Mouse (Mus musculus) CD4-positive helper T cell, adult 2 months (primary cell): ENCODE results near the gene Aire.
A peak's percentile ranks its signal among the peaks of the same experiment; 100 is the strongest.

Source experiments
- DNase-seq: peaks from one replicate; pipeline ENCODE4 v3.0.0-alpha.2; 2012; ENCODE audit warnings: low read depth, missing footprints, low spot score

The Aire gene

DNA sequence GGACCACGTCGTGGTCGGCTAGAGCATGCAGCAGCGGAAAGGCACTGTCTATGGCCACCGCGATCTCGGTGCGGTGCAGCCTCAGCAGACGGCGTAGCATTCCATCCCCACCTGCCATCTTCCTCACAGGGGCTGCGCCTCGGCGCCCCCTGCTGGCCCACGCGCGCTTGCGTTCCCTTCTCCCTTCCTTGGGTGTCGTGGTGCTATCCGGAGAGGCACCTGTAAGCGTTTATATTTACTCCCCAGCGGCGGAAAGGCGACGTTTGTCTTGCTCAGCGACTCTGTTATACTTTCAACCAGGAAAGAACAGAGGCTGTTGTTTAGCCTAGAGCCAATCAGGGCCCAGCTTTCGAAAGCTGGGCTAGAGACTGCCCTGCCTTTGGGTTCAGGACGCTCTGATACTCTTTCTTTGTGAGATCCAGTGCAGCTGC lies at the start of gene Aire:
TSS of gene Aire (minus strand) at position 205 of the 431 bp plus-strand sequence.
- DNase-seq: peak; percentile 84

DNA sequence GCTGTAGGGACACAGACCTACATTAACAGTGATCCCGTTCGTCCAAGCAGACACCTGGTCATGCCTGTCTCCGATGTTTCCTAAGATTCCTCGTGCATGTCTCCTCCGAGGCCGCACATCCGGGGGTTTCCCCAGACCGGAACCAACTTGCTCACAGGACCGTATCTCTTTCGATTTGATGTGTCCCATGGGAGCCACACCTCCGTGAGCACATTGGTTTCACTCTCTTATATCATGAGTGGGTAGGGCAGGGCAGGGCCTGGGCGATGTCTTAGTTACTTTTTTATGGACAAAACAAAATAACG lies 49.3 kb upstream of the Aire start:
- peak; percentile 78 for DNase-seq

- DNase-seq: peak; percentile 50
These were observed 48.7 kb upstream of the Aire start for GRCm38 (mm10) chr10:78091865-78092724.

GRCm38 (mm10) chr10:78090706-78091491 lies 47.5 kb upstream of the Aire start:
- no peak for DNase-seq

DNA sequence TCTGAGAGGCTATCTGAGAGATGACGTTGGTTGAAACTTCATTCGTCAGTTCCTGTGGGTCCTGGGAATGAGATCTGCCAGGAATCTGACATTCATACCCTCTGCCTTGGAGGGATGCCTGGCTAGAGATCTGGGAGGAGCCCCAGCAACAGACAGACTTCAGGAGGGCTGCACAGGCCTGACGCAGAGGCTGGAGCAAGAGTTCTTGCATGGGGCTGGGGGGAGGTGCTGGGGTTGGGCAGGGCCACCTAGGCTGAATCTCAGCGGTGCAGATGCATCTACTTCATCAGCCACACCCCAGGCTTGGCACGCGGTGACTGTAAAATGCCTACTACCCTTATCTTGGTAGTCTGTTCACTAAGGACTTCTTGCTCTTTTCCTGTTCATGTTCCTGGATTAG lies 46.8 kb upstream of the Aire start:
- DNase-seq: no peak

GRCm38 (mm10) chr10:78087101-78087511 lies 43.7 kb upstream of the Aire start:
- DNase-seq: peak; percentile 76

- DNase-seq: peak; percentile 84
These were observed 43.1 kb upstream of the Aire start for GRCm38 (mm10) chr10:78086444-78087061.

GRCm38 (mm10) chr10:78085711-78086110 lies 42.3 kb upstream of the Aire start:
- no peak for DNase-seq

DNA sequence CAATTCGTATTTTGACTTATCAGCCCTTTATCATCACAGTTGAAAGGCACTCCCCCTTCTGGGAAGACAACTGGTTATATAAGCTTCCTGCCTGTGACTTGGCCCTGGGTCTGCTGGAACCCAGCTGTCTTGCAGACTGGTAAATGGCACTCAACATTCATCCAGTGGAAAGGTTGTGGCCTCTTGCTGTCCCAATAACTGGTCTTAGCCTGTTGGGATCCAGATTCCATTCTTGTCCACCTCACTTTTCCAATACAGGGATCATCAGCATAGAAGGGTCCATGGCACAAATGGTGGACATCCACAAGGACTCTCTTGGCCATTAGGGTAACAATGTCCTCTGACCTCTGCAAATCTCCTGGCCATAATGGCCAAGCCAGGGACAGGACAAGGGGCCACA lies 40.7 kb upstream of the Aire start:
- no peak for DNase-seq

DNA sequence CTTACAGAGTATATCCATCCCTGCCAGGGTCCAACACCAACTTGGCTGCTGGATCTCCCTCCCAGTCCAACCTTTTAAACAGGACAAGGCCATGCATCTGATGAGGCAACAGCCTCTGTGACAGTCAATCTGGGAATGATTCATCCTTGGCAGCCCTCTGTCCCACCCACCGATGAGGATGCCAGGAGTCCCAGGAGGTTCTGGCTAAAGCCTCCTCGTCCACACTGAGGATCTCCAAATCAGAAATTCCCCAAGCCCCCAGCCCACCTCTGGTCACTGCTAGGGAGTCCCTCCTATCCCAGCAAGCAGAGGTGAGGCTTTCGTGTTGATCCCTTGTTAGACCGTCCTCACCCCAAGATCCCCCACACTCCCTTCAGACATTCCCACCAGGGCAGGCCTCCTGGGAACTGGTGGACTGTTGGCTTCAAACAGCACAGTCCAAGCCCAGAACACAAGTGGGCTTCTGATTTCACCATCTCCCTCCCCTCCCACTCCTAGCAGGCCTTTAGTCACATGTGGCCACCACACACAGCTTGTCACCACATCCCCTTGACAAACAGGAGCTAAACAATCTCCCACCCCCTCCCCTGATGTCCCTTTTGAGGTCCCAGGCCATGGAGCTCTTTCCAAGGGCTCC lies 36.7 kb upstream of the Aire start:
- no peak for DNase-seq

DNA sequence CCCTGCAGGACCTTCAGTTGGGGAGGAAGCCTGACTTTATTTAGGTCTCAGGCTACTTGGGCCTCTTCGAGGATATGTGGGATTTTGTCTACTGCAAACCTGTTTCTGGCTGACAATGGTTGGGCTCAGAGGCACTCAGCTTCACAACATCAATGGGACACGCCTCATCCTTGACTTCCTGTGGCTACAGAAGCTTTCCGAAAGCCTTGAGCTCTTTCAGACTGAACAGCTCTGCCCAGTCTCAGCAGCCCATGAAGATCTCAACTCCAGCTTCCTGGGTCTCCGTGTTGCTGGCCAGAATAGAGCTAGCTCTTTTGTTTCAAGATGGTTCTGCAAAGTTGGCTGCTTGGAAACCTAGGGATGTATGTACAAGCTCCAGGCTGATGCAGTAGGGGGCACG lies 34.9 kb upstream of the Aire start:
- DNase-seq: peak; percentile 50

DNA sequence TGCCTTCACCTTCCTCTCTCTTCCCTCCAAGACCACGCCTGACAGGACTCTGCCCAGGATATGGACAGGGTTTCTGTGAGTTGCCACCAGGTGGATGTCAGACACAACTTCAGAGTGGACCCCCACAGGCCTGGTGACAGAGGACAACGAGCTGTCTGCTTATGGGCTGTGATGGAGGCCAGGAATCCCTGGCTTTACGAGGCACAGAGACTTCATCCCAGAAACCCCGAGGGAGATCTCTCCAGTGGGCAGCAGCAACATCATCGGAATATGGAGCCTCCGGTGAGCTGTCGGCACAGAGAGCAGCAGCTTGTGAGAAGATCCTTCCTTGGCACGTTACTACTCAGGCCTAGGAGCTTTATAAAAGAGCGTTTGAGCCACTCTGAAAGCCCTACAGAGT lies 34.5 kb upstream of the Aire start:
- DNase-seq: no peak

DNA sequence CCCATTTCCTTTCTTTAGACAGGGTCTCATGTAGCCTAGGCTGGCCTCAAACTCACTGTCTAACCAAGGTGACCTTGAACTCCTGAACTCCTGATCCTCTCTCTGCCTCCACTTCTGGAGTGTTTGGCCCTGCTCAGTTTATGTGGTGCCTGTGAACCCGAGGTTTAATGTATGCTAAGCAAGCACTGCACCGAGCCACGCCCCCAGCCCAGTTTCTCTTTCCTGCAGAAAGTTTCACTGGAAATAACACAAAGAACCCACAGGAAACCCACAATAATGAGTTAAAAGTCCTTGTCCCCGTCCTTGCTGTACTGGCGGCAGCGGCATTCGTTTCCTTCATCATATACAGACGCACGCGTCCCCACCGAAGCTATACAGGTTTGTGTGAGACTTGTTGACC lies 31.6 kb upstream of the Aire start:
- DNase-seq: peak; percentile 83

GRCm38 (mm10) chr10:78074151-78074550 lies 30.7 kb upstream of the Aire start:
- DNase-seq: no peak

DNA sequence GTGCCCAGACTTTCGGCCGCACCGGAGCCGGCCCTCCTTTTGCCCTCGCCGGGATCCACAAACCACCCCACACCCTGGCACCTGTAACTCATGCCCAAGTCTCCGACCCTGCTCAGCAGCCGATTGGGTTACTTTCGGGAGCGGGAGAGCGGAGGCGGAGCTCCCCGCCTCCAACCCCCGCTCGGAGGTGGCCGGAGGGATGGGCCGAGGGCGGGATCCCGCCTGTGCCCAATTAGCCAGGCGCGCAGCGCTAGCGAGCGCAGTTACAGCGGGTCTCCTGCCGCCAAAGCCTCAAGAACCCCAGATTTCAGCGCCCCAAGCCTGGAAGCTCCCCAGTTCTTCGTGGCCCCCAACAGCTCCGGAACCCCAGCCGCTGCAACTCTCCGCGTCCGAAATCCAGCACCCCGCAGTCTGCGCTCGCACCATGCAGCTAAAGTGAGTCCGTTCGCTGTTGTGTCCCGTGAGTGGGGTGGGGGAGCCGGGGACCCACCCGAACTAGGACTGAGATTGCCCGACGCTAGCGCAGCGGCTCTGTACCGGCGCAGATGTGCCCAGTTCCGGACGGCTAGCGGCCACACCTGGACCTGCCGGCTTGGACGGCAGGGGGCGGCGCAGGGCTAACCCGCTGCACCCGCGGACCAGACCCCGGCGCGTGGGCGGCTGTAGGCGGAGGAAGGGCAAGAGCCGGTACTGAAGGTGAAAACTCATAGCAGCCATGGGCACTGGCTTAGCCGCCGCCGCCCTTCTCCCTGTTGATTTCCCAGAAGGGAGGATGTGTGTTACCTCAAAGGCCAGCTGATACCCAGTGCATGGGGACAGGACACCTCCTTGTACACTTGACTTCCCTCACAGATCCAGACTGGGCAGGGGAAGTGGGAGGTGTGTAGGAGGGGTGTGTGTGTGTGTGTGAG lies 25.9 kb upstream of the Aire start, which contains the start of gene Icosl:
TSS of gene Icosl (plus strand) at position 202 of the 911 bp plus-strand sequence.
- DNase-seq: peak; percentile 78

GRCm38 (mm10) chr10:78068541-78068940 lies 25.1 kb upstream of the Aire start:
- no peak for DNase-seq

- DNase-seq: peak; percentile 41
These were observed 23.8 kb upstream of the Aire start for GRCm38 (mm10) chr10:78067226-78067625.

- DNase-seq: no peak
These were observed 19.7 kb upstream of the Aire start for GRCm38 (mm10) chr10:78063122-78063521.

- DNase-seq: no peak
These were observed 13.6 kb upstream of the Aire start for GRCm38 (mm10) chr10:78057056-78057455.

DNA sequence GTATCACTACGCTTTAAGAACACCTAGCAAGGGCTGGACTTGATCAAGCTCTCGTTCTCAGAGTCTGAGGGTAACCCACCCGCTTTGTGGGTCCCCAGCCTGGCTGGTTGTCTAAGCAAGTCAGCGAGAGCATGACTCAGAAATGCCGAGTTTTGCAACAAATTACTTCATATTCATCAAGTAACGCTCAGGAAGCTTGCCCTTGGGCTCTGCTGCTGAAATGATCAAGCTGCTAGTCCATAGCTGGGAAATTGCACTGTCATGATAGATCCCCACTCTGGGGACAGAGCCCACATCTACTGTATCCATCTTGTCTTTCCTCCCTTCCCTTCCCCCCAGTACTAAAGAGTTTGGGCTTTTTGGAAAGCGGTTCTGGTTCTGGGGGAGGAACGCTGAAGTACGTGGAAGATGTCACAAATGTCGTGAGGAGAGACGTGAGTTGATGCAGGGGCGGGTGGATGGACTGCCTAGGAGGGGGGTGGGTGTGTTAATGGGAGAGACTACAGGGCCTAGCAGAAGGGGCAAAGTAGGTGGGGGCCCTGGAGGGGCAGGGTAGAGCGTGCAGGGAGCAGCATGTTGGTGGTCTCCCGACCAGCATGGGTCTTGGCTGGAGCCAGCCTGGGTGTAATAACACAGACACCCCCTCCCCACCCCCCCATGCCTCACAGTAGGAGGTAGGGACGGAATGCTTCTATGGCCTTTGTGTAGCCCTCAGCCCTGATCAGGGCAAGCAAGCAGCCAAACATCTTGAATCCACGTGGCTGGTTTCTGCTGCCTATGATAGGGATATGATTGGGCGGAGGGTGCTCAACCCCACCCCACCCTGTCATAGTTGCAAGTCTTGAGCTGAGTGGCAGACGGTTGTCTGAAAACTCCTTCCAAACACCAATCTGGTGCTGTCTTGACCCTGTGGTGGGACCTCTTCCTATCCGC lies 11.5 kb upstream of the Aire start:
- DNase-seq: no peak
